Mouse (Mus musculus): ENCODE results near the gene Ccdc162. TPM values are rescaled to one million over a fixed set of nuclear protein-coding genes. Genes with fewer than 3 reads are reported as not detected.

Ccdc162 gene
- polyA plus RNA-seq, 2 experiments = 1.6 to 2.1 TPM

DNA sequence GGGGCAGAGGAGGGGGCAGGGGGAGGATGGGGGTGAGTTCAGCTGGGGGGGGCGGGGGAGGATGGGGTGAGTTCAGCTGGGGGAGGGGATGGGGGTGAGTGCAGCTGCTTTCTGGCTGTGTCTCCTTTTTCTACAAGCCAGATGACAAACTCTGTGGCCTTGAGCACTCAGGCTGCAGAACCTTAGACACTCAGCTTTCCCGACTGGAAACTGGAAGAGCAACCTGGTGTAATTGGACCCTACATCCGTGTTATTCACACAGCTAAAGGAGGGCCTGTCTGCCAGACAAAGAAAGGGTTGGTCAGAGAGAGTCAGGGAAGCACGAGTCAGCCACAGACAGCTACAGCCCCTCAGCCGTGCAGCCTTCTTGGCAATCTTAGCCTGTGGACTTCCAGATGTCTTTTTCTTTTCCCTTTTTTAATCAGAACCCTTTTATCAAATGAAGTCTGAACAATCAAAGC, 133.5 kb downstream of the Ccdc162 start:
- DNase-seq (ENCODE audit: low spot score) (peak; percentile 44), ATAC-seq (ENCODE audit: low FRiP score, low read depth) (peak; percentile 71; the same call in 1 of the 2 replicates)
- Histone ChIP-seq H3K27me3 (ENCODE audit: control insufficient read depth, insufficient read depth, low read length) (no peaks in the 10 kb centered on the region), H3K4me2 (replicated peaks; ENCODE audit: low read depth, low read length, severe bottlenecking) (no peak overlapping the region), H3K9me3 (ENCODE audit: control insufficient read depth, low read length) (no peaks in the 10 kb centered on the region), H3K4me3 (replicated peaks; ENCODE audit: low read length) (no peak overlapping the region), H3K9ac (ENCODE audit: low read depth, low read length, severe bottlenecking) (peak overlapping the region; percentile 25; the same call in 1 of the 2 replicates), H3K36me3 (ENCODE audit: control insufficient read depth, insufficient read depth, low read length) (no peaks in the 10 kb centered on the region), H3K27ac (replicated peaks; ENCODE audit: low read depth, low read length) (peak overlapping the region; percentile 38; the same call in 1 of the 2 replicates), H3K4me1 (ENCODE audit: control insufficient read depth, insufficient read depth, low read length) (peaks cover 6% of the 10 kb centered on the region; the same call in 1 of the 2 replicates)
- no peak for TF ChIP-seq POLR2A (IDR thresholded peaks at IDR 0.05; ENCODE audit: borderline replicate concordance, extremely low read depth, insufficient read depth, insufficient read length)
- 1% methylated on average over 4 of the region's 5 CpGs for WGBS

DNA sequence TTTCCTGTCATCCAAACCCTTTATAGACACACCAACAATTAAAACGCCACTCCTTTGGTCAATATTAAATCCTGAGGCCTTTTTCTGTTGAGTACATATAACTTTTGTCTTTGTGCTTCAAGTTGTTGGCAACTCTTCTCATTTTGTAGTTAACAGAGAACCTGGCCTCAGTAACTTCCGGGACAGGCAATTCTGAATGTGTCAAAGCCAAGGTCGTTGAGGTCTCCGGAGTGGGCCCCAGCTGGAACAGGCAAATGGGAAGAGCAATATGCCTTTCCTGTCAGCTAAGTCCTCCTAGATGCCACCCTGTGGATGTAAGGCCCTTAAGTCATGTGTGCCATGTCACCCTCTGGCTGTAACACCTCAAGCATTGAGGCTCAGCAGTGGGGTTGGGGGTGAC, 136.0 kb downstream of the Ccdc162 start:
- Histone ChIP-seq H3K4me3 (replicated peaks; ENCODE audit: low read length) (no peak overlapping the region), H3K4me1 (ENCODE audit: control insufficient read depth, insufficient read depth, low read length) (peaks cover 9% of the 10 kb centered on the region), H3K27ac (replicated peaks; ENCODE audit: low read depth, low read length) (no peak overlapping the region), H3K9me3 (ENCODE audit: control insufficient read depth, low read length) (no peaks in the 10 kb centered on the region), H3K4me2 (replicated peaks; ENCODE audit: low read depth, low read length, severe bottlenecking) (no peak overlapping the region), H3K36me3 (ENCODE audit: control insufficient read depth, insufficient read depth, low read length) (no peaks in the 10 kb centered on the region), H3K27me3 (ENCODE audit: control insufficient read depth, insufficient read depth, low read length) (no peaks in the 10 kb centered on the region), H3K9ac (ENCODE audit: low read depth, low read length, severe bottlenecking) (no peak overlapping the region)
- WGBS = 78% methylated on average over 4 of the region's 4 CpGs
- DNase-seq (ENCODE audit: low spot score) (no peak), ATAC-seq (ENCODE audit: low FRiP score, low read depth) (no peak)
- TF ChIP-seq POLR2A (IDR thresholded peaks at IDR 0.05; ENCODE audit: borderline replicate concordance, extremely low read depth, insufficient read depth, insufficient read length) = no peak

DNA sequence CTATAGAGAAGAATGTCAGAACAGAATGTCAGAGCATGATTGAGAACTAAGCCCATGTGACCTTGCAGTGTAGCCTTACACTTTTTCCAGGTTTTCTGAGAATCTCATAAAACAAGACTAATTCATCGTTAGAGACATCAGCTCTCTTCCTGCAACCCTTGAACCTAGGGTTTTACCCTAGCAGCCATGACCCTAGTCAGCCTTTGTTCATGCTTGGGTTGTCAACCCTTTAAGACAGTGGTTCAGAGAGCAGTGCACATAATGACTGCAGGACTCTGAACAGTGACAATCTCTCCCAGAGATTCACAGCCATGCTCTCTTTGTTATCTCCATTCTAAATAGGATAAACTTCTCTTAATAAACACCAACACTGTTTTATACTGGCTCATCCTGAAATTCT, 137.9 kb downstream of the Ccdc162 start:
- Histone ChIP-seq H3K4me1 (ENCODE audit: control insufficient read depth, insufficient read depth, low read length) (peaks cover 9% of the 10 kb centered on the region), H3K27ac (replicated peaks; ENCODE audit: low read depth, low read length) (no peak overlapping the region), H3K9me3 (ENCODE audit: control insufficient read depth, low read length) (no peaks in the 10 kb centered on the region), H3K4me2 (replicated peaks; ENCODE audit: low read depth, low read length, severe bottlenecking) (no peak overlapping the region), H3K9ac (ENCODE audit: low read depth, low read length, severe bottlenecking) (no peak overlapping the region), H3K27me3 (ENCODE audit: control insufficient read depth, insufficient read depth, low read length) (no peaks in the 10 kb centered on the region), H3K4me3 (replicated peaks; ENCODE audit: low read length) (no peak overlapping the region), H3K36me3 (ENCODE audit: control insufficient read depth, insufficient read depth, low read length) (no peaks in the 10 kb centered on the region)
- DNase-seq (ENCODE audit: low spot score) (no peak), ATAC-seq (ENCODE audit: low FRiP score, low read depth) (no peak)
- TF ChIP-seq POLR2A (IDR thresholded peaks at IDR 0.05; ENCODE audit: borderline replicate concordance, extremely low read depth, insufficient read depth, insufficient read length) = no peak
- WGBS = 50% methylated on average over 1 of the region's 1 CpGs

DNA sequence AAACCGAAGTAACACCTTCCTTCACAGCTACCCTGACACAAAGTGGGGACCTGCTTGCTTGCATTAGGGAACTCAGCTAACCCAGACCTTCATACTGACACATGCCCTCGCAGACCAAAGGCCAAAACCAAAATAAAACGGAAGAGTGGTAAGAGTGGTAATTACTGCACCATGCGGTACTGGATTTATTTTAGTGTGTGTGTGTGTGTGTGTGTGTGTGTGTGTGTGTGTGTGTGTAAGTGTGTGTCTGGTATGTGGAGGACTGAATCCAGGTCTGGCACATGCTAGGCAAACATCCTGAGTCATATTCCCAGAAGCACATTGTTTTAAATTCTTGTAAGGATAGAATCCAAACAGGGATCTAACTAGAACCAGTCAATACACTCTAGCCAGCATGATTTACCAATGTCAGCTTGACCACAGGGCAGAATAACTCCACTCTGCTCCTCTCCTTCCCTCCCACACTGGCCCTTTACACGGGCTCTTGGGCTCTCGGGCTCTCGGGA, 140.1 kb downstream of the Ccdc162 start:
- ATAC-seq (ENCODE audit: low FRiP score, low read depth) (no peak), DNase-seq (ENCODE audit: low spot score) (no peak)
- 69% methylated on average over 7 of the region's 7 CpGs for WGBS
- Histone ChIP-seq H3K9ac (ENCODE audit: low read depth, low read length, severe bottlenecking) (no peak overlapping the region), H3K27ac (replicated peaks; ENCODE audit: low read depth, low read length) (no peak overlapping the region), H3K4me1 (ENCODE audit: control insufficient read depth, insufficient read depth, low read length) (peaks cover 5% of the 10 kb centered on the region), H3K36me3 (ENCODE audit: control insufficient read depth, insufficient read depth, low read length) (no peaks in the 10 kb centered on the region), H3K4me3 (replicated peaks; ENCODE audit: low read length) (no peak overlapping the region), H3K9me3 (ENCODE audit: control insufficient read depth, low read length) (no peaks in the 10 kb centered on the region), H3K4me2 (replicated peaks; ENCODE audit: low read depth, low read length, severe bottlenecking) (no peak overlapping the region), H3K27me3 (ENCODE audit: control insufficient read depth, insufficient read depth, low read length) (no peaks in the 10 kb centered on the region)
- no peak for TF ChIP-seq POLR2A (IDR thresholded peaks at IDR 0.05; ENCODE audit: borderline replicate concordance, extremely low read depth, insufficient read depth, insufficient read length)

DNA sequence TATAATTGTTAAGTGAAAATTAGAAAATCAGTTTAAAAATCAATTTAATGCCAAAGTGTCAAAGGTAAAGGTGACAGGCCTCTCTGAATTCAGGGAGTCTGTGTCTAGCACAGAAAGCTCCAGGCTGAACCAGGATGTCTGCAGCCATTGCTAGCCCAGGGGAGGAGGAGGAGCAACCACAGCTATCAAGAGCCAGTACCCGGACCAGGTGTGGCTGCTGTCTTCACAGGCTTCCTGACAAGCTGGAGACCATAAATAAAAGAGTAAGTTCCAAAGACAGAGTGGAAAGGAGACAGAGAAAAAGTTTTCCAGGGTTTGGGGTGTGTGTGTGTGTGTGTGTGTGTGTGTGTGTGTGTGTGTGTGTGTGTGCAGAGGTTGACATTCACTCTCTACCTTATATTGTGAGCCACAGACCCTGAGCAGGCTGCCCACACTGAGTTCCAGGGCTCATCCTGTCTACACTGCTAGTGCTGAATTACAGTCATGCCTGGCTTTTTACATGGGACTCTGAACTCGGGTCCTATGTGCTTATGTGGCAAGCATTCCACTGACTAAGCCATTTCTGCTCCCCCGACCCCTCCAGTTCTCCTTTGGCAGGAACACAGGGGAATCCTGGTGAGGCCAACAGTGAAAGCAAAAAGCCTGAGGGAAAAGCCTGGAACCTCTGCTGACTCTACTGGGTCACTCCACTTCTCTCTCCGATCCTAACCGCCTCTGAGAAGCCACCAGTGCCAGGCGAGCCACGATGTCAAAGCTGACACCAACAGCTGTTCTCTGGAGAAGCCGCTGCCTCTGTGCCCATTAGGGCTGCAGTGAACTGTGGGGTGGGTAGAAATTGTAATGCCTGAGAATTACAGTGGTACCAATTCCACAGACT, 140.7 kb downstream of the Ccdc162 start:
- H3K4me1 ChIP-seq (ENCODE audit: control insufficient read depth, insufficient read depth, low read length) = peaks cover 5% of the 10 kb centered on the region
- no peak overlapping the region for H3K4me2 ChIP-seq (replicated peaks; ENCODE audit: low read depth, low read length, severe bottlenecking)
- H3K36me3 ChIP-seq (ENCODE audit: control insufficient read depth, insufficient read depth, low read length) = no peaks in the 10 kb centered on the region
- no peak overlapping the region for H3K4me3 ChIP-seq (replicated peaks; ENCODE audit: low read length)
- H3K27ac ChIP-seq (replicated peaks; ENCODE audit: low read depth, low read length) = no peak overlapping the region
- H3K9ac ChIP-seq (ENCODE audit: low read depth, low read length, severe bottlenecking) = no peak overlapping the region
- DNase-seq (ENCODE audit: low spot score) (no peak), ATAC-seq (ENCODE audit: low FRiP score, low read depth) (no peak)
- no peak for TF ChIP-seq POLR2A (IDR thresholded peaks at IDR 0.05; ENCODE audit: borderline replicate concordance, extremely low read depth, insufficient read depth, insufficient read length)
- WGBS = 41% methylated on average over 8 of the region's 8 CpGs
- H3K9me3 ChIP-seq (ENCODE audit: control insufficient read depth, low read length) = no peaks in the 10 kb centered on the region
- H3K27me3 ChIP-seq (ENCODE audit: control insufficient read depth, insufficient read depth, low read length) = no peaks in the 10 kb centered on the region
